Mouse (Mus musculus): Measurements from ENCODE around the gene Pnpla6. TPM values are rescaled to one million over a fixed set of nuclear protein-coding genes. Genes with fewer than 3 reads are reported as not detected.

The Pnpla6 gene
- polyA plus RNA-seq, 1 experiment from 2014 or later = 24.6 TPM

Other genes with a start within 250 kb of the Pnpla6 start
- gene Insr, start 235.8 kb upstream of the Pnpla6 start, polyA plus RNA-seq (2014; fragmentation: Nextera tagmentation; extraction: Ambion mirVana) = 40.8 and 44.5 TPM in 2 replicates
- gene A430078G23Rik, start 162.0 kb upstream of the Pnpla6 start, polyA plus RNA-seq (2014; fragmentation: Nextera tagmentation; extraction: Ambion mirVana) = 0.27 and 0.39 TPM in 2 replicates
- gene Arhgef18, start 122.4 kb upstream of the Pnpla6 start, polyA plus RNA-seq (2014; fragmentation: Nextera tagmentation; extraction: Ambion mirVana) = 9.6 and 13.2 TPM in 2 replicates
- gene Pex11g, start 47.7 kb upstream of the Pnpla6 start, polyA plus RNA-seq (2014; fragmentation: Nextera tagmentation; extraction: Ambion mirVana) = 3.9 and 6.2 TPM in 2 replicates
- not detected in 2 replicates for gene Tex45, start 44.5 kb upstream of the Pnpla6 start, polyA plus RNA-seq (2014; fragmentation: Nextera tagmentation; extraction: Ambion mirVana)
- 29.6 and 32.3 TPM in 2 replicates for gene Zfp358, start 22.2 kb upstream of the Pnpla6 start, polyA plus RNA-seq (2014; fragmentation: Nextera tagmentation; extraction: Ambion mirVana)
- 34.3 and 39.0 TPM in 2 replicates for gene Mcoln1, start 14.9 kb upstream of the Pnpla6 start, polyA plus RNA-seq (2014; fragmentation: Nextera tagmentation; extraction: Ambion mirVana)
- 1.2 and 1.6 TPM in 2 replicates for gene C330021F23Rik, start 52.6 kb downstream of the Pnpla6 start, polyA plus RNA-seq (2014; fragmentation: Nextera tagmentation; extraction: Ambion mirVana)
- gene Camsap3, start 71.9 kb downstream of the Pnpla6 start, polyA plus RNA-seq (2014; fragmentation: Nextera tagmentation; extraction: Ambion mirVana) = 14.9 and 15.3 TPM in 2 replicates
- gene Xab2, start 105.9 kb downstream of the Pnpla6 start, polyA plus RNA-seq (2014; fragmentation: Nextera tagmentation; extraction: Ambion mirVana) = 49.7 and 53.9 TPM in 2 replicates
- gene Pet100, start 106.2 kb downstream of the Pnpla6 start, polyA plus RNA-seq (2014; fragmentation: Nextera tagmentation; extraction: Ambion mirVana) = 92.0 and 106 TPM in 2 replicates
- gene Pcp2, start 110.2 kb downstream of the Pnpla6 start, polyA plus RNA-seq (2014; fragmentation: Nextera tagmentation; extraction: Ambion mirVana) = 0.56 TPM in 1 of 2 replicates, not detected in the other
- 92.1 and 103 TPM in 2 replicates for gene Stxbp2, start 115.6 kb downstream of the Pnpla6 start, polyA plus RNA-seq (2014; fragmentation: Nextera tagmentation; extraction: Ambion mirVana)
- 0.31 TPM in 1 of 2 replicates, not detected in the other for gene Retn, start 140.4 kb downstream of the Pnpla6 start, polyA plus RNA-seq (2014; fragmentation: Nextera tagmentation; extraction: Ambion mirVana)
- 0.27 and 0.62 TPM in 2 replicates for gene Mcemp1, start 150.4 kb downstream of the Pnpla6 start, polyA plus RNA-seq (2014; fragmentation: Nextera tagmentation; extraction: Ambion mirVana)
- 15.2 and 19.4 TPM in 2 replicates for gene Fcor, start 157.0 kb downstream of the Pnpla6 start, polyA plus RNA-seq (2014; fragmentation: Nextera tagmentation; extraction: Ambion mirVana)
- gene Trappc5, start 160.9 kb downstream of the Pnpla6 start, polyA plus RNA-seq (2014; fragmentation: Nextera tagmentation; extraction: Ambion mirVana) = 27.5 and 30.6 TPM in 2 replicates
- not detected in 2 replicates for gene Fcer2a, start 178.8 kb downstream of the Pnpla6 start, polyA plus RNA-seq (2014; fragmentation: Nextera tagmentation; extraction: Ambion mirVana)
- not detected in 2 replicates for gene Clec4g, start 205.3 kb downstream of the Pnpla6 start, polyA plus RNA-seq (2014; fragmentation: Nextera tagmentation; extraction: Ambion mirVana)
- gene Cd209a, start 233.6 kb downstream of the Pnpla6 start, polyA plus RNA-seq (2014; fragmentation: Nextera tagmentation; extraction: Ambion mirVana) = not detected in 2 replicates

Data from stomach, embryonic 14.5 days (tissue).